8 mouse cellular contexts compared by ENCODE assay signal in genomic region chr11:117809407-117810311, GRCm38 (mm10). TPM values are rescaled to one million over a fixed set of nuclear protein-coding genes. Genes with fewer than 3 reads are reported as not detected.
A peak's percentile ranks its signal among the peaks of the same experiment; 100 is the strongest.
DNase-seq lines count a peak whose midpoint lies in the region; ATAC-seq lines count a peak whose summit lies in the region.

Gene Gm20708, plus strand, starts transcription at chr11:117809668.
Gene Syngr2, plus strand, starts transcription at chr11:117809668.

- H3K4me1 ChIP-seq in erythroblast, embryonic 14.5 days (ENCODE audit: control insufficient read depth) = peaks cover 91% of the 10 kb centered on the region

- H3K36me3 ChIP-seq in erythroblast, embryonic 14.5 days (ENCODE audit: control insufficient read depth) = peaks cover 100% of the 10 kb centered on the region
- peaks cover 21% of the 10 kb centered on the region; the same call in 1 of the 2 replicates for H3K36me3 ChIP-seq in macrophage (ENCODE audit: inconsistent target)

- peak within 1 kb of the TSS; percentile 77 for H3K4me3 ChIP-seq in erythroblast, embryonic 14.5 days (replicated peaks)
- peak within 1 kb of the TSS; percentile 95 for H3K4me3 ChIP-seq in macrophage (ENCODE audit: inconsistent target)

- WGBS in macrophage (ENCODE audit: missing documents) = 2% methylated on average over 57 of the region's 75 CpGs

- H3K27ac ChIP-seq in macrophage = peak within 1 kb of the TSS; percentile 75

- peak; percentile 63 for DNase-seq in adipocyte (ENCODE audit: low spot score)
- DNase-seq in heart, postnatal 10 days = peak; percentile 83
- DNase-seq in kidney, postnatal 25 days = peak; percentile 79 to 87
- peak; percentile 58 for DNase-seq in right cerebral cortex, postnatal 4 days
- DNase-seq in frontal cortex, adult 2 months (ENCODE audit: extremely low spot score in 1 of 2, low spot score in 1 of 2) = no peak

- peak; percentile 57 for ATAC-seq in CD4-positive, CD25-positive, alpha-beta regulatory T cell, adult 4 months

- intact Hi-C loops in heart, postnatal 10 days (cut with DNase I) = no loop called here

- H3K9me3 ChIP-seq in erythroblast, embryonic 14.5 days (ENCODE audit: control insufficient read depth, low read length) = no peaks in the 10 kb centered on the region

- peaks cover 48% of the 10 kb centered on the region for H3K79me2 ChIP-seq in macrophage (ENCODE audit: inconsistent target)

- H3K27me3 ChIP-seq in erythroblast, embryonic 14.5 days (ENCODE audit: control insufficient read depth) = no peaks in the 10 kb centered on the region; the same call in 1 of the 2 replicates

RNA-seq across cellular contexts. Expression of gene Gm20708, which starts in this region (rescaled TPM):
- 1 to 10 TPM; 1.0 to 3.2 TPM for polyA plus RNA-seq in CD4-positive, CD25-positive, alpha-beta regulatory T cell, adult 4 months (2017; shearing (Covaris generic))
- polyA plus RNA-seq in erythroblast, embryonic 14.5 days (2012) = 0.16 TPM in 2 replicates
- total RNA-seq in heart, postnatal 10 days (2021) = 1 to 10 TPM; 1.5 to 2.5 TPM
- 10 to 100 TPM in 20 of 26 experiments, 1 to 10 TPM in 6; 2.7 to 18.9 (median 12.5) TPM for total RNA-seq in macrophage (2018; cell fraction: chromatin; rRNA removed)
- total RNA-seq in macrophage (2018; cell fraction: cytosol; rRNA removed) = 1 to 10 TPM in 15 of 26 experiments, under 1 TPM in 11; 0.44 to 2.5 (median 1.1) TPM
- total RNA-seq in macrophage (2018; cell fraction: nucleus; rRNA removed) = 10 to 100 TPM in 5 of 26 experiments, 1 to 10 TPM in 21; 1.1 to 15.8 (median 6.8) TPM
- polyA plus RNA-seq in macrophage (2018) = 0.79 to 1.5 TPM (median 1.5 TPM) in 3 replicates
- 0.61 and 1.3 TPM in 2 replicates for polyA plus RNA-seq in frontal cortex, adult 2 months (2012; rRNA removed)

RNA-seq across cellular contexts. Expression of gene Syngr2, which starts in this region (rescaled TPM):
- polyA plus RNA-seq in CD4-positive, CD25-positive, alpha-beta regulatory T cell, adult 4 months (2017; shearing (Covaris generic)) = 100 to 1,000 TPM; 110 to 153 TPM
- polyA plus RNA-seq in erythroblast, embryonic 14.5 days (2012) = 7.2 and 10.2 TPM in 2 replicates
- 100 to 1,000 TPM; 100 to 105 TPM for total RNA-seq in heart, postnatal 10 days (2021)
- total RNA-seq in macrophage (2018; cell fraction: chromatin; rRNA removed) = 10 to 100 TPM; 31.8 to 86.4 (median 54.3) TPM
- total RNA-seq in macrophage (2018; cell fraction: cytosol; rRNA removed) = 100 to 1,000 TPM; 120 to 182 (median 142) TPM
- 100 to 1,000 TPM in 14 of 26 experiments, 10 to 100 TPM in 12; 59.2 to 135 (median 103) TPM for total RNA-seq in macrophage (2018; cell fraction: nucleus; rRNA removed)
- polyA plus RNA-seq in macrophage (2018) = 138 to 194 TPM (median 167 TPM) in 3 replicates
- 11.0 and 11.9 TPM in 2 replicates for polyA plus RNA-seq in frontal cortex, adult 2 months (2012; rRNA removed)

Comparison
In these comparisons a context has a peak if more than half of its experiments do, and no peak if none do; other contexts are left out.
1. DNase-seq: peak in adipocyte (single experiment), heart, postnatal 10 days (2 of 2), kidney, postnatal 25 days (2 of 2) and right cerebral cortex, postnatal 4 days (single experiment); none in frontal cortex, adult 2 months (0 of 2).